Mouse (Mus musculus) forebrain, embryonic 15.5 days (tissue): ENCODE measurements around the gene Hist1h4h. TPM values are rescaled to one million over a fixed set of nuclear protein-coding genes. Genes with fewer than 3 reads are reported as not detected.
"Not testable (repeated sequence)": the region's sequence is repeated elsewhere in the genome, so short reads cannot be mapped to it uniquely, and the experiment has no call there.

Experiments
- ATAC-seq: fragments of 200-750 bp; cut with Nextera tagmentation; replicated peaks from 2 replicates; pipeline ENCODE4 v1.8.0; 2017; ENCODE audit warnings: mild to moderate bottlenecking, moderate TSS enrichment, moderate library complexity
- H3K27ac ChIP-seq: fragments of 300-500 bp; sonication (generic); replicated peaks from 2 replicates; pipeline ENCODE4 v1.5.1; 2015; ENCODE audit warnings: mild to moderate bottlenecking, inconsistent platforms
- H3K27me3 ChIP-seq: fragments of 300-500 bp; sonication (generic); 2 replicates; pipeline ENCODE4 v1.6.1; 2015; ENCODE audit warnings: inconsistent platforms
- H3K36me3 ChIP-seq: fragments of 300-500 bp; sonication (generic); 2 replicates; pipeline ENCODE4 v1.6.1; 2015; ENCODE audit warnings: mild to moderate bottlenecking, inconsistent platforms
- H3K4me1 ChIP-seq: fragments of 300-500 bp; sonication (generic); 2 replicates; pipeline ENCODE4 v1.6.1; 2015; ENCODE audit warnings: inconsistent platforms
- H3K4me2 ChIP-seq: fragments of 300-500 bp; sonication (generic); replicated peaks from 2 replicates; pipeline ENCODE4 v1.6.1; 2015; ENCODE audit warnings: mild to moderate bottlenecking, inconsistent platforms
- H3K4me3 ChIP-seq: fragments of 300-500 bp; sonication (generic); 2 replicates; pipeline ENCODE4 v1.5.1; 2015; ENCODE audit warnings: mild to moderate bottlenecking, inconsistent platforms
- H3K9ac ChIP-seq: fragments of 300-500 bp; sonication (generic); replicated peaks from 2 replicates; pipeline ENCODE4 v1.6.1; 2015; ENCODE audit warnings: mild to moderate bottlenecking, inconsistent platforms
- H3K9me3 ChIP-seq: fragments of 300-500 bp; sonication (generic); 2 replicates; pipeline ENCODE4 v1.6.1; 2016; ENCODE audit warnings: inconsistent platforms
- WGBS: fragments of 180-500 bp; shearing (Covaris S2); methylation state at CpG from one replicate; pipeline ENCODE4 v1.1.7; 2015; ENCODE audit warnings: mixed read lengths; 5-methylcytosine and 5-hydroxymethylcytosine counted together
- polyA plus RNA-seq: library from polyadenylated mRNA; unstranded; fragments of >200 nt; fragmentation: Nextera tagmentation; extraction: Ambion mirVana; gene quantifications from 2 replicates; pipeline ENCODE4 v1.2.1, GENCODE M21; 2015

Hist1h4h gene
- polyA plus RNA-seq, 1 experiment from 2014 or later = 6.0 TPM

- no peak for ATAC-seq
- Histone ChIP-seq H3K27ac (no peak overlapping the region), H3K27me3 (no peaks in the 10 kb centered on the region), H3K4me2 (0 out of 2 replicates have a peak overlapping the region, but pooled peaks have one; percentile 2), H3K9me3 (no peaks in the 10 kb centered on the region), H3K4me3 (no peak overlapping the region; the same call in 1 of the 2 replicates), H3K9ac (no peak overlapping the region), H3K36me3 (no peaks in the 10 kb centered on the region), H3K4me1 (peaks cover 46% of the 10 kb centered on the region)
- 84% methylated on average over 5 of the region's 5 CpGs for WGBS
These were observed 1.8 kb upstream of the Hist1h4h start for GRCm38 (mm10) chr13:23529005-23529404.

- H3K36me3 ChIP-seq = no peaks in the 10 kb centered on the region
- peak overlapping the region; percentile 82 for H3K4me2 ChIP-seq
- H3K4me3 ChIP-seq = peak overlapping the region; percentile 58
- ATAC-seq = no peak
- H3K9ac ChIP-seq = peak overlapping the region; percentile 78
- peaks cover 52% of the 10 kb centered on the region for H3K4me1 ChIP-seq
- H3K27ac ChIP-seq = peak overlapping the region; percentile 99
- 23% methylated on average over 2 of the region's 2 CpGs for WGBS
- H3K27me3 ChIP-seq = no peaks in the 10 kb centered on the region
- H3K9me3 ChIP-seq = no peaks in the 10 kb centered on the region
These were observed 1.2 kb upstream of the Hist1h4h start for GRCm38 (mm10) chr13:23529480-23530165.

GRCm38 (mm10) chr13:23530181-23530900, 509 bp upstream of the Hist1h4h start:
- peak overlapping the region; percentile 82 for H3K4me2 ChIP-seq
- H3K27me3 ChIP-seq = no peaks in the 10 kb centered on the region
- WGBS = under 1% methylated on average over 20 of the region's 20 CpGs
- H3K9ac ChIP-seq = peak overlapping the region; percentile 78
- no peak for ATAC-seq
- no peaks in the 10 kb centered on the region for H3K36me3 ChIP-seq
- H3K27ac ChIP-seq = peak overlapping the region; percentile 99
- peaks cover 52% of the 10 kb centered on the region for H3K4me1 ChIP-seq
- H3K4me3 ChIP-seq = peak overlapping the region; percentile 58
- H3K9me3 ChIP-seq = no peaks in the 10 kb centered on the region

GRCm38 (mm10) chr13:23532262-23533075, 1.6 kb downstream of the Hist1h4h start:
- Histone ChIP-seq H3K4me3 (peak overlapping the region; percentile 58), H3K9me3 (no peaks in the 10 kb centered on the region), H3K27ac (peak overlapping the region; percentile 99), H3K27me3 (no peaks in the 10 kb centered on the region), H3K4me1 (peaks cover 59% of the 10 kb centered on the region), H3K4me2 (peak overlapping the region; percentile 82), H3K36me3 (no peaks in the 10 kb centered on the region), H3K9ac (peak overlapping the region; percentile 78)
- no peak for ATAC-seq
- WGBS = 14% methylated on average over 9 of the region's 9 CpGs

- Histone ChIP-seq H3K4me1 (peaks cover 59% of the 10 kb centered on the region), H3K9ac (peak within 1 kb of the TSS; percentile 46), H3K4me2 (peak within 1 kb of the TSS; percentile 82), H3K27ac (peak within 1 kb of the TSS; percentile 99), H3K4me3 (peak within 1 kb of the TSS; percentile 58)
- H3K27me3 ChIP-seq, H3K9me3 ChIP-seq, H3K36me3 ChIP-seq: not testable (repeated sequence)
- peak; percentile 42 for ATAC-seq
- under 1% methylated on average over 30 of the region's 53 CpGs for WGBS
These were observed 2.9 kb downstream of the Hist1h4h start, which contains the start of gene Hist1h2af for GRCm38 (mm10) chr13:23533560-23534367. Gene Hist1h2af (plus strand): TSS chr13:23533906.

- under 1% methylated on average over 15 of the region's 15 CpGs for WGBS
- no peak for ATAC-seq
- peak overlapping the region; percentile 99 for H3K27ac ChIP-seq
- H3K36me3 ChIP-seq = no peaks in the 10 kb centered on the region
- H3K4me2 ChIP-seq = peak overlapping the region; percentile 82
- peaks cover 52% of the 10 kb centered on the region for H3K4me1 ChIP-seq
- H3K4me3 ChIP-seq = peak overlapping the region; percentile 58
- no peaks in the 10 kb centered on the region for H3K9me3 ChIP-seq
- peak overlapping the region; percentile 46 for H3K9ac ChIP-seq
- H3K27me3 ChIP-seq = no peaks in the 10 kb centered on the region
These were observed 3.7 kb downstream of the Hist1h4h start for GRCm38 (mm10) chr13:23534368-23535131.

- WGBS = under 1% methylated on average over 49 of the region's 62 CpGs
These were observed 4.6 kb downstream of the Hist1h4h start, which contains the start of gene Hist1h3g for GRCm38 (mm10) chr13:23535137-23536075. Gene Hist1h3g (plus strand): TSS chr13:23535422.

GRCm38 (mm10) chr13:23536076-23536822, 5.4 kb downstream of the Hist1h4h start:
- H3K27ac ChIP-seq = 0 out of 2 replicates have a peak overlapping the region, but pooled peaks have one; percentile 14
- 13% methylated on average over 7 of the region's 7 CpGs for WGBS
- peak overlapping the region; percentile 58 for H3K4me3 ChIP-seq
- no peaks in the 10 kb centered on the region for H3K9me3 ChIP-seq
- peak overlapping the region; percentile 82 for H3K4me2 ChIP-seq
- peaks cover 47% of the 10 kb centered on the region for H3K4me1 ChIP-seq
- H3K9ac ChIP-seq = peak overlapping the region; percentile 32
- no peak for ATAC-seq
- H3K36me3 ChIP-seq = no peaks in the 10 kb centered on the region
- no peaks in the 10 kb centered on the region for H3K27me3 ChIP-seq

More at GRCm38 (mm10) chr13:23535137-23536075, 4.6 kb downstream of the Hist1h4h start, which contains the start of gene Hist1h3g:
- peak; percentile 92 for ATAC-seq
- H3K9me3 ChIP-seq, H3K27me3 ChIP-seq, H3K36me3 ChIP-seq: not testable (repeated sequence)
- H3K9ac ChIP-seq = peak within 1 kb of the TSS; percentile 46
- peak within 1 kb of the TSS; percentile 58 for H3K4me3 ChIP-seq
- H3K4me1 ChIP-seq = peaks cover 47% of the 10 kb centered on the region
- peak within 1 kb of the TSS; percentile 82 for H3K4me2 ChIP-seq
- H3K27ac ChIP-seq = peak within 1 kb of the TSS; percentile 99

- H3K9ac ChIP-seq = no peak overlapping the region
- no peaks in the 10 kb centered on the region for H3K9me3 ChIP-seq
- H3K27me3 ChIP-seq = no peaks in the 10 kb centered on the region
- H3K36me3 ChIP-seq = no peaks in the 10 kb centered on the region
- H3K4me2 ChIP-seq = peak overlapping the region; percentile 82
- no peak overlapping the region for H3K4me3 ChIP-seq
- H3K27ac ChIP-seq = no peak overlapping the region
- WGBS = 82% methylated on average over 3 of the region's 3 CpGs
- H3K4me1 ChIP-seq = peaks cover 43% of the 10 kb centered on the region
- ATAC-seq = no peak
These were observed 6.3 kb downstream of the Hist1h4h start for GRCm38 (mm10) chr13:23537006-23537710.
